Mouse (Mus musculus) CD4-positive, CD25-positive, alpha-beta regulatory T cell, adult 4 months (primary cell): Measurements from ENCODE around the gene Map4k5. TPM values are rescaled to one million over a fixed set of nuclear protein-coding genes. Genes with fewer than 3 reads are reported as not detected.

Source experiments
- ATAC-seq: one replicate; pipeline ENCODE4 v1.8.0; 2017
- polyA plus RNA-seq, 2 experiments: library from polyadenylated mRNA; unstranded; fragments of 100-300 nt; shearing (Covaris generic); gene quantifications; one replicate each; pipeline ENCODE4 v1.2.1; 2017

The Map4k5 gene
- polyA plus RNA-seq = 1 to 10 TPM; 3.1 to 4.6 TPM

GRCm38 (mm10) chr12:69892371-69893251, at the start of gene Map4k5, which contains the start of gene Atl1:
Map4k5 (minus strand) TSS chr12:69893200.
Atl1 (plus strand) TSS chr12:69892614.
- ATAC-seq = peak; percentile 93

GRCm38 (mm10) chr12:69941655-69942329, 48.8 kb upstream of the Map4k5 start:
- no peak for ATAC-seq

- no peak for ATAC-seq
Observed at GRCm38 (mm10) chr12:69939291-69939690, 46.3 kb upstream of the Map4k5 start.

GRCm38 (mm10) chr12:69937731-69938130, 44.7 kb upstream of the Map4k5 start:
- no peak for ATAC-seq

GRCm38 (mm10) chr12:69926716-69927115, 33.7 kb upstream of the Map4k5 start:
- no peak for ATAC-seq

- ATAC-seq = peak; percentile 79
Observed at GRCm38 (mm10) chr12:69924012-69924411, 31.0 kb upstream of the Map4k5 start.

GRCm38 (mm10) chr12:69923603-69924002, 30.6 kb upstream of the Map4k5 start:
- no peak for ATAC-seq

GRCm38 (mm10) chr12:69923128-69923527, 30.1 kb upstream of the Map4k5 start:
- no peak for ATAC-seq

- no peak for ATAC-seq
Observed at GRCm38 (mm10) chr12:69922099-69922498, 29.1 kb upstream of the Map4k5 start.

GRCm38 (mm10) chr12:69917870-69918269, 24.9 kb upstream of the Map4k5 start:
- no peak for ATAC-seq

GRCm38 (mm10) chr12:69912737-69913136, 19.7 kb upstream of the Map4k5 start:
- peak; percentile 73 for ATAC-seq

- no peak for ATAC-seq
Observed at GRCm38 (mm10) chr12:69911906-69912305, 18.9 kb upstream of the Map4k5 start.

- ATAC-seq = no peak
Observed at GRCm38 (mm10) chr12:69908511-69908900, 15.5 kb upstream of the Map4k5 start.

GRCm38 (mm10) chr12:69907667-69908510, 14.9 kb upstream of the Map4k5 start:
- no peak for ATAC-seq

GRCm38 (mm10) chr12:69904991-69905390, 12.0 kb upstream of the Map4k5 start:
- ATAC-seq = no peak

- no peak for ATAC-seq
Observed at GRCm38 (mm10) chr12:69898119-69898518, 5.1 kb upstream of the Map4k5 start.

GRCm38 (mm10) chr12:69895046-69895445, 2.0 kb upstream of the Map4k5 start:
- ATAC-seq = no peak

GRCm38 (mm10) chr12:69893927-69894326, 927 bp upstream of the Map4k5 start:
- ATAC-seq = no peak

GRCm38 (mm10) chr12:69891721-69892120, 1.3 kb downstream of the Map4k5 start:
- ATAC-seq = no peak

GRCm38 (mm10) chr12:69890476-69890875, 2.5 kb downstream of the Map4k5 start:
- no peak for ATAC-seq

GRCm38 (mm10) chr12:69890051-69890450, 2.9 kb downstream of the Map4k5 start:
- ATAC-seq = no peak

GRCm38 (mm10) chr12:69888345-69888744, 4.7 kb downstream of the Map4k5 start:
- no peak for ATAC-seq

GRCm38 (mm10) chr12:69887776-69888175, 5.2 kb downstream of the Map4k5 start:
- ATAC-seq = no peak
